Mouse (Mus musculus) left cerebral cortex, postnatal 4 days (tissue): ENCODE measurements around the gene Snf8. TPM values are rescaled to one million over a fixed set of nuclear protein-coding genes. Genes with fewer than 3 reads are reported as not detected.
A peak's percentile ranks its signal among the peaks of the same experiment; 100 is the strongest.

Experiments
- DNase-seq: peaks from one replicate; pipeline ENCODE4 v3.0.0-alpha.2; 2022
- intact Hi-C: fragments of 180-260 bp; cut with DNase I; formaldehyde crosslinking; loops from one replicate; pipeline ENCODE4 v1.15.1; 2025
- total RNA-seq, 2 experiments: library from RNA; stranded (reverse); gene quantifications; 2 replicates each; pipeline ENCODE4 v1.2.3; 2021

The Snf8 gene
- total RNA-seq, 2 experiments from 2014 or later: 88.0 to 94.0 TPM

- no peak for DNase-seq
- intact Hi-C loops: no loop called here
Observed at GRCm38 (mm10) chr11:96073295-96073993, 38.8 kb downstream of the Snf8 start.

GRCm38 (mm10) chr11:96074351-96075176 is 39.9 kb downstream of the Snf8 start:
- intact Hi-C loops: no loop called here
- DNase-seq: no peak

GRCm38 (mm10) chr11:96075177-96075508 is 40.5 kb downstream of the Snf8 start:
- intact Hi-C loops: no loop called here

GRCm38 (mm10) chr11:96075509-96076220 is 41.0 kb downstream of the Snf8 start, which contains the start of gene Atp5g1:
Gene Atp5g1 (minus strand): TSS chr11:96075670.
- DNase-seq: peak; percentile 98
- intact Hi-C loops: no loop called here

More at GRCm38 (mm10) chr11:96075177-96075508, 40.5 kb downstream of the Snf8 start:
- DNase-seq: no peak

- intact Hi-C loops: no loop called here
- no peak for DNase-seq
Observed at GRCm38 (mm10) chr11:96076221-96077105, 41.8 kb downstream of the Snf8 start.

GRCm38 (mm10) chr11:96080736-96081135 is 46.1 kb downstream of the Snf8 start:
- intact Hi-C loops: no loop called here
- no peak for DNase-seq

- intact Hi-C loops: no loop called here
Observed at GRCm38 (mm10) chr11:96082682-96083081, 48.0 kb downstream of the Snf8 start.

GRCm38 (mm10) chr11:96087981-96088380 is 53.3 kb downstream of the Snf8 start:
- intact Hi-C loops: no loop called here
- no peak for DNase-seq

More at GRCm38 (mm10) chr11:96082682-96083081, 48.0 kb downstream of the Snf8 start:
- no peak for DNase-seq

- intact Hi-C loops: loop anchor here (5.0 kb wide), 1 partner anchor 36 kb away; no protein-coding TSS in a partner anchor
- no peak for DNase-seq
Observed at GRCm38 (mm10) chr11:96091073-96091472, 56.4 kb downstream of the Snf8 start.

GRCm38 (mm10) chr11:96092674-96093291 is 58.1 kb downstream of the Snf8 start:
- intact Hi-C loops: loop anchor here (5.0 kb wide), 1 partner anchor 35 kb away; no protein-coding TSS in a partner anchor
- DNase-seq: no peak

GRCm38 (mm10) chr11:96093361-96093760 is 58.7 kb downstream of the Snf8 start:
- intact Hi-C loops: loop anchor here (5.0 kb wide), 1 partner anchor 34 kb away; no protein-coding TSS in a partner anchor
- DNase-seq: peak; percentile 38

Other genes starting within 250 kb of the Snf8 start
- gene Phospho1, start 210.4 kb upstream of the Snf8 start, total RNA-seq: 1 to 10 TPM; 2.4 to 3.1 TPM
- 1 to 10 TPM in 1 of 2 experiments, under 1 TPM in 1; 0.72 to 1.8 TPM for gene Gngt2, start 197.7 kb upstream of the Snf8 start, total RNA-seq
- 1 to 10 TPM; 1.5 to 1.9 TPM for gene Abi3, start 192.4 kb upstream of the Snf8 start, total RNA-seq
- not detected for gene B4galnt2, start 120.0 kb upstream of the Snf8 start, total RNA-seq
- gene Igf2bp1, start 28.9 kb upstream of the Snf8 start, total RNA-seq: 1 to 10 TPM; 2.6 to 3.5 TPM
- not detected for gene Gip, start 10.3 kb upstream of the Snf8 start, total RNA-seq
- gene Ube2z, start 30.5 kb downstream of the Snf8 start, total RNA-seq: 10 to 100 TPM; 68.1 to 72.8 TPM
- 100 to 1,000 TPM; 349 to 390 TPM for gene Atp5g1, start 40.8 kb downstream of the Snf8 start, total RNA-seq
- gene Calcoco2, start 77.1 kb downstream of the Snf8 start, total RNA-seq: not detected
- gene Ttll6, start 98.9 kb downstream of the Snf8 start, total RNA-seq: under 1 TPM; 0.28 to 0.32 TPM
- gene Hoxb13, start 159.4 kb downstream of the Snf8 start, total RNA-seq: not detected
- not detected for gene Hoxb9, start 236.6 kb downstream of the Snf8 start, total RNA-seq
- gene Hoxb8, start 247.0 kb downstream of the Snf8 start, total RNA-seq: not detected